Mouse (Mus musculus): ENCODE data around the gene Gm20441. TPM values are rescaled to one million over a fixed set of nuclear protein-coding genes. Genes with fewer than 3 reads are reported as not detected.

Gene Gm20441
- total RNA-seq, 2 experiments from 2014 or later = not detected

DNA sequence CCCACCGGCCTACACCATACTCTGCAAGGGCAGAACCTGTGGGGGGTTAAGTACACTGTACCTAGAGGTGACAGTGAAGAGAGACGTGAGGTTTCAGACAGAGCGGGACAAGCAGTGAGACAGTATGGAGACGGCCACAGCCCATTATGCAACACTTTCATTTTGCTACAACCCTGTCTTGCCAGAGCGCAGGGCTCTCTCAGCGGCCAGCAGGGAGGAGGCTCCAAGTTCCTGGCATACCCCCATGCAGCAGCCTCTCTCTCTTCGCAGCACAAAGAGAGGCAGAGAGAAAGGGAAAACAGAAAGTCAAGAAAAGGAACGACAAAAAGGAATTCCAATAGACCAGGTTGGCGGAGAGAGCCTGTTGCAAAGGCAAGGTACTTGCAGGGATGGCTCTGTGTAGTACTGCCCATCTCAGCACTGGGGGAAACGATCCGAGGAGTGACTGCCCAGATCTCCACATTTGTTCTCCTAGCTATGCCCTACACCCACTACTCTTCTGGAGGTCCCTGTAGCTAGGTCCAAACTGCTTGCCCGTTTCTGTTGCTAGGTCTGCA, 16.9 kb upstream of the Gm20441 start:
- Histone ChIP-seq H3K27ac (peak overlapping the region; percentile 79), H3K4me3 (peak overlapping the region; percentile 75)
- peak; percentile 78 for DNase-seq
- intact Hi-C loops (cut with DNase I) = no loop called here
- no peak for TF ChIP-seq CTCF (IDR thresholded peaks at IDR 0.05)

DNA sequence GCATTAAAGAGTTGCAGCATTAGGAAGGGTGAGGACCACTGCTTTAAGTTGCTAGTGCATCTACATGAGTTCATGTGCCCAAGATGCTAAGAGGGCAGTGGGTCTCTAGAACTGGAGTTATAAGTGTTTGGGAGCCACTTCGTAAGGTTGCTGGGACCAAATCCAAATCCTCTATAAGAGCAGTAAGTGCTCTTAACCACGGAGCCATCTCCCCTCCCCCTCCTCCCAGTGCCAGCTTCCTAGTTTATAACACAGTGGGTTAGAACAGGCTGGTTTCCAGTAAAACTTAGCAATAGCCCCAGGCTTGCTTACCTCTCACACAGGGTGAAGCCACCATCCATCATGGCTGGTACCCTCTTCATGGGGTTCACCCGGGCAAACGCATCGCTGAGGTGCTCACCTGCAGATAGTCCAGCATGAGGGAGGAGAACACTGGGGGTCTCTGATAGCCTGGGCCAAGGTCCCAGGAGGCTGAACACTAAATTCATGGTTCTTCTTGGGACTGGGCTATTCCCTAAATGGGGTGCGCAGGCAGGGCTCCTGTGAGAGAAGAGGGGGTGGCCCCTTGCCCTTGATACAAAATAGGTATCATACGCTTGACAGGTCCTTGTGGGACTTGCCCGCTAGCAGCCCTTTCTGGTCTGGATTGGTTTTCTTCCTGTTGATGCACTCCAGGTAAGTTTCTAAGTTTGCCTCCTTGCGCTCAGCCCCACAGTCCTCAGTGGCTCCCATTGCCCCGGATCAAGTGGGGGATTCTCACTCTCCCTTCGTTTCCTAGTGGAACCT, 16.2 kb upstream of the Gm20441 start:
- Histone ChIP-seq H3K27ac (peak overlapping the region; percentile 79), H3K4me3 (peak overlapping the region; percentile 75)
- no peak for TF ChIP-seq CTCF (IDR thresholded peaks at IDR 0.05)
- no peak for DNase-seq
- intact Hi-C loops (cut with DNase I) = no loop called here

DNA sequence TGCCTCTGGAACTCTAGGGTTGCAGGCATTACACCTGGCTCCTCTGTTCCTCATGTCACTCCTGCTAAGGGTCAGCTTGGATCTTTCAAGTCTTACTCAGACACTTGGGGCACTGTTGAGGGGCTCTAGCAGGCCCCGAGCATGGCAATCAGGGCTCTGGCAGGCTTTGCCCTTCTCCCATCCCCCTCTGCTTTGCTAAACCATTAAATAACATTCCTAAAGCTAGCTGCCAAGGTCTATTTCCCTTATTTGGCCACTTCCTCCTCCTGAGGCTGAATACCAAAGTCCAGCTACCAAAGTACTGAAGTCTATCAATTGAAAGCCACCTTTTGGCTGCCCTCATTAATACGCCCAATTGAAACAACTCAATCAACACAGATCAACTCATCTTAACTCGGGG, 14.1 kb upstream of the Gm20441 start:
- DNase-seq = peak; percentile 21
- peak overlapping the region; percentile 29 for H3K4me3 ChIP-seq
- no peak overlapping the region for H3K27ac ChIP-seq
- intact Hi-C loops (cut with DNase I) = no loop called here
- no peak for TF ChIP-seq CTCF (IDR thresholded peaks at IDR 0.05)

DNA sequence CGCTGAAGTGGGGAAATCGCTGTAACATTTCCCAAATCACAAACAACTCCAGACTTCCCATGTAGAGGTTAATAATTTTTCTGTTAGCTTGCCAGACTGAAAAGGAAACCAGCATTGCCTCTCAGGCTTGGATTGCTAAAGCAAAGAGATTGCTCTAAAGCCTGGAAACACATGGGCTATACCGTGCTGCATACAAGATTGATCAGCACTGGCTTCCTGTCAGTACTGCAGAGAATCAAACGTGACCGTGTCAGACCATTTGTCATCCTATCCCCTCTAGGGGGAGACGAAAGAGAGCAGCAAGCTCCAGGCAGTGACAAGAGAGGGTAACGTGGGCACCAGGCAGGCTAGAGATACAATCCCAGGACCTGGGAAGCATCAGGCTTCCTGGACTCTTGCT, 10.0 kb upstream of the Gm20441 start:
- Histone ChIP-seq H3K27ac (no peak overlapping the region), H3K4me3 (no peak overlapping the region)
- no peak for TF ChIP-seq CTCF (IDR thresholded peaks at IDR 0.05)
- intact Hi-C loops (cut with DNase I) = no loop called here
- no peak for DNase-seq

DNA sequence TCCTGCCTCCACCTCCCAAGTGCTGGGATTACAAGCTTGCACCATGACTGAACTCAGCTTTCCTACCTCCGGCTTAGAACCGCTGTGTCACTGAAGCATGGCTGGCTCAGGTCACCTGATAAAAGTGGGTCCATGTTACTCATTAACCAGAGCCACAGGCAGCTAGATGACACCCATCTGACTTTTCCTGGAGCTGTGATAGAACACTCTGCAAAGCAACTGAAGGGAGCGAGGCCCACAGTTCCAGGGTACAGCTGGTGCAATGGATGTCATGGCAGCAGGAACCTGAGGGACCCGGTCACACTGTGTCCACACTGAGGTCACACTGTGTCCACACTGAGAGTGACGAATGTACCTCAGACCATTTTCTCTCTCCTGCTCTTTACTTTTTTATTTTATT, 9.1 kb upstream of the Gm20441 start:
- no peak overlapping the region for H3K4me3 ChIP-seq
- TF ChIP-seq CTCF (IDR thresholded peaks at IDR 0.05) = no peak
- no peak for DNase-seq
- no peak overlapping the region for H3K27ac ChIP-seq
- intact Hi-C loops (cut with DNase I) = no loop called here

DNA sequence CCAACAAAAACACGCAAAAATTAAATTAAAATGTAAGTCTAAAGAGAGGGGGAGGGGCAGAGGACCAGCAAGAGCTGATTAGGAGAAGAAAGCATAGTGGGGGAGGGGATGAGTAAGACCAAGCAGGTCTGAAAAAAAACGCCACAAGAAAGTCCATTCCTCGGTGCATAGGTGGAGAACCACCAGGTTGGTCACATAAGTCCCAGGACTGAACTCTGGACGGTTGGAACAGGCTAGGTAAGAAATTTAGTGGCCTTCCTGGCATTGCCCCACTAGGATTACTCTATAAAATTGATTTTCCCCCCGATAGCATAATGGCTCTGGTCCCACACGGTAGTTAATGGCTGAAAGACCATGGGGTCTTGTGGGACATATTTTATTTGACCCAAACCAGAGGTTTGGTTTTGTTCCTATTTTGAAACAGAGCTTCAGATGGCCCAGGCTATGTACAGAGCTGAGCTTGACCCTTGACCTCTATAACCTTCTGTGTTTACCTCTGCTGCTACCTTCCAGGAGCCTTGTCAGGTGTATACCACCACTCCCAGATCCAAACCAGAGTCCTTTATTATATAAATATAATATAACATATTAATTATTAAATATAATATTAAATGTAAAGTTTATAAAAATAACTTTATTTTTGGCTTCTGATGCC, 8.5 kb upstream of the Gm20441 start:
- DNase-seq = no peak
- H3K27ac ChIP-seq = no peak overlapping the region
- intact Hi-C loops (cut with DNase I) = no loop called here
- H3K4me3 ChIP-seq = no peak overlapping the region
- no peak for TF ChIP-seq CTCF (IDR thresholded peaks at IDR 0.05)

DNA sequence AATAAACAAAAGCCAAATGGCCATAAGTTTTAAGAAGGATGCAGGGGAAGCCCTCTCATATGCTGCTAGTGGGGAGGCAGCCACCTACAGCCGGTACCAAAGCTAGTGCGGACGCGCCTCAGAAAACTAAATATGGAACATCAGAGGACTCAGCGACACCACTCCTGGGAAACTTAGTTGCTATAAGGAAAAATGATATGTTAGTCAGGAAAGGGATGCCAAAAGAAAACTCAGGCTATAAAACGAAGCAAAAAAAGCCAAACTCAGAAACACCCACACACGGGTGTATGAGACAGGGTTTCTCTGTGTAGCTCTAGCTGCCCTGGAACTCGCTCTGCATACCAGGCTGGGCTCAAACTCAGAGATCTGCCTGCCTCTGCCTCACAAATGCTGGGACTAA, 7.5 kb upstream of the Gm20441 start:
- DNase-seq = no peak
- Histone ChIP-seq H3K27ac (no peak overlapping the region), H3K4me3 (no peak overlapping the region)
- intact Hi-C loops (cut with DNase I) = no loop called here
- no peak for TF ChIP-seq CTCF (IDR thresholded peaks at IDR 0.05)

DNA sequence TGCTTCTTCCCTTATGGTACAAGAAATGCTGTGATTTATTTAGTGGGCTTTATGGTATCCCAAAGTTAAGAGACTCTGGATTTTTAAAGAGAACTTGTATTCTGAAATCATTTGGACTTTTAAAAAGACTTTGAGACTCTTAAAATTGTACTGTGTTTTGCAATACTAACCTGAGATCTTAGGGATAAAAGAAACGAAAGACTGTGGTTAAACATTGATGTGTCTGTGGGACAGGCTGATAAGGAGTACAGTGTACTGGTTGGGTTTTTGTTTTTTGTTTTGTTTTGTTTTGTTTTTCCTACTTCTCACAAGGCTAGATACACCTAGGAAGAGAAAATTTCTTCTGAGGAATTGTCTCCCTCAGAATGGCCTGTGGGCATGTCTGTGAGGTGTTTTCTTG, 4.7 kb upstream of the Gm20441 start:
- no peak for DNase-seq
- intact Hi-C loops (cut with DNase I) = no loop called here
- Histone ChIP-seq H3K27ac (no peak overlapping the region), H3K4me3 (no peak overlapping the region)
- no peak for TF ChIP-seq CTCF (IDR thresholded peaks at IDR 0.05)

DNA sequence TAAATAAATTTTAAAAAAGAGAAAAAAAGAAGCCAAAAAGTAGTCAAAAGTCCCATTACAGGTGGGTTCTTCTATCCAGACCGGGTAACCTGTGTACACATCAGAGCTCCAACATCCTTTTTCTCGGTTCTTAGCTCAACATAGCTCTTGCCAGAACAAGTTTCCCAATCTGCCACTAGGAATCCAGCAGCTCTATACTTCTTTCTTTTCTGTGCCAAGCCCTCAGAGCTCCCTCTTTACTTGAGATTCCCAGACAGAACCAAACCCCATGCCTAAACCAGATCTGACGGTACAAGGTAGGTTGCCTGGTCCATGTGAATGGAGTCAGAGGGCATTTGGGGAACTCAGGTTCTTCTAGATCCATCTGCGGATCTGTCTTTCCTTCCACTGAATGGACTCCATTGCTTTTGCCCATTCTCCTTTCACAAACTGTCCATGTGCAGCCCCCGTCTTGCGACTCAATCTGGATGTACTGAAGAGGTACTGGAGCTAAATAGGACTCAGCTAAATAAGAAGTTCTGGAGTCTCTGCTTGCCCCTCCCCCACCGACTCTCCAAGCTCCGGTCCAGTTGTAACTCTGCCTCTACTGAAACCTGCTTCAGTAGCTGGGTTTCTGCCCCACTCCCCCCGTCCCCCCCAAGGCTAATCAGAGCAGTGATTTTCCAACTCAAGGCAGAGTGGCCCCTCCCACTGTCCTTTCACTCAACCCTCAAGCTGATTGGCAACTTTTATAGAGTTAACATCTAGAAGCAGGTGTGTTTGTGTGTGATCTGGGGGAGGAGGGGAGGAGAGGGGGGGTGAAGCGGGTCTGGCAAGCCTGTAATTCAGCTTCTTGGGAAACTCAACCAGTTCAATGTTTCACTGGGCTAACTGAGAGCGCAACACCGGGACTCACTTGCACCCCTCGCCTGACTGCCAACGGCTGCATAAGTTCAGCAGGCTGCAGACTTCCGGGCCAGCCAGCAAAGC, 1.3 kb downstream of the Gm20441 start:
- Histone ChIP-seq H3K27ac (no peak overlapping the region), H3K4me3 (peak overlapping the region; percentile 81)
- DNase-seq = no peak
- no peak for TF ChIP-seq CTCF (IDR thresholded peaks at IDR 0.05)
- intact Hi-C loops (cut with DNase I) = no loop called here

DNA sequence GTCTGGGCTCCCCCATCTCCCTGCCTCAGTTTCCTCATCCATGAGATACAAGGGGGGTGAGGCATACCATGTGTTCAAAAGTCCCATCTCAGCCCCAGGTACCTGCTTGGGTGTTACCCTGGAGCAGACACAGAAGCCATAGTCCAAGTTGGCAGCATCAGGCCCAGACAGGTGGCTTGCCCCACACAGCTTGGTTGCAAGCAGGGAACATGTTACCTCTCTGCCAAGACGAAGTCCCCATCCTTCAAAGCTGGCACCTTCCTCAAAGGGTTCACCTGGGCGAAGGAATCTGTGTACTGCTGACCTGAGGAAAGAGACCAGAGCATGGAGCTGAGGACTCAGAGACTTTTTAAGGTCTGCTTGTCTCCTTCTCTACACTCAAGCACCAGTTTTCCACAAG, 2.9 kb downstream of the Gm20441 start:
- no peak for TF ChIP-seq CTCF (IDR thresholded peaks at IDR 0.05)
- Histone ChIP-seq H3K27ac (no peak overlapping the region), H3K4me3 (no peak overlapping the region)
- intact Hi-C loops (cut with DNase I) = no loop called here
- no peak for DNase-seq

DNA sequence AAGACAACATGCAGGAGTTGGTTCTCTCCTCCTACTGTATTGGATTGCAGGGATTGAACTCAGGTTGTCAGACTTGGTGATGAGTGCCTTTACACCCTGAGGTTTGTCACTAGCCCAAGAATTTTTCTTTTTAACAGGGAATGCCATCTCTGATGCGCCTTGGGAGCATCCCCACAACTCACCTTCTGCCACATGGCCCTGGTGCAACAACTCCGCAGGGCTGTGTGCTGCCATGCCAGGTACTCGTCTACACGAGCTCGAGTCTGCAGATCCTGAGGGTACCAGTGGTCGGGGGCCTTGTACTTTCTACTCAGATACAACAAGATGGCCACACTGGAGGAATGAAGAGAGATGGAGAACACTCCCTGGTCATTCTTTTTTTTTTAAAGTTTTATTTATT, 4.2 kb downstream of the Gm20441 start:
- no peak for TF ChIP-seq CTCF (IDR thresholded peaks at IDR 0.05)
- Histone ChIP-seq H3K4me3 (no peak overlapping the region), H3K27ac (no peak overlapping the region)
- no peak for DNase-seq
- intact Hi-C loops (cut with DNase I) = no loop called here

DNA sequence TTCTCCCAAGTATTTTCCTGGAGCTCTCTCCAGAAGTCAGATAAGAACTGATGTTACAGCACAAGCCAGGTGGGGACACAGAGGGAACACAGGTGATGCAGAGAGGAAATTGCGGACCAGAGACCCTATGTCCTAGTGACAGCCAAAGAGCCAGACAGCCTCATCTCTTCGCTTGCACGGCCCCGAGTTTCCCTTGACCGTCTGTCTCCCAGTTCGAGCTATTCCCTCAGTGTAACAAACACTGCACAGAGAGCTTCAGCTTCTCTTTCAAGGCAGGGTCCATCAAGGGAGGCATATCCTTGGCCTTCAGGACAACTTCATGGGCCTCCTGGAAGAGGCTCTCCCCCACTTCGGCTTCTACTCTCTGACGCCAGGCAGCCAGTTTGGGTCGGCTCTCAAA, 6.2 kb downstream of the Gm20441 start:
- no peak for TF ChIP-seq CTCF (IDR thresholded peaks at IDR 0.05)
- intact Hi-C loops (cut with DNase I) = no loop called here
- H3K27ac ChIP-seq = no peak overlapping the region
- H3K4me3 ChIP-seq = no peak overlapping the region
- DNase-seq = no peak

Measured in gastrocnemius, adult 2 months (tissue).